Mouse (Mus musculus) kidney, adult 2 months (tissue): ENCODE measurements at regions not wholly inside any gene's neighbourhood (a gene's known extent, or its start where the extent isn't known, plus 50 kb on each side); places are given as distances from the start of the nearest gene placed in this dataset.

ENCODE experiments used
- CTCF ChIP-seq: fragments of 200-500 bp; conservative IDR thresholded peaks from 2 replicates; pipeline ENCODE4 v1.5.1; 2011; ENCODE audit warnings: low read depth, mild to moderate bottlenecking, control low read depth, low read length, moderate library complexity, mixed read lengths; ENCODE audit not compliant: insufficient read depth, insufficient read length
- POLR2A ChIP-seq: fragments of 200-500 bp; IDR thresholded peaks from one replicate; pipeline ENCODE4 v1.6.1; 2011; ENCODE audit warnings: low read depth, low read length, control low read depth

DNA sequence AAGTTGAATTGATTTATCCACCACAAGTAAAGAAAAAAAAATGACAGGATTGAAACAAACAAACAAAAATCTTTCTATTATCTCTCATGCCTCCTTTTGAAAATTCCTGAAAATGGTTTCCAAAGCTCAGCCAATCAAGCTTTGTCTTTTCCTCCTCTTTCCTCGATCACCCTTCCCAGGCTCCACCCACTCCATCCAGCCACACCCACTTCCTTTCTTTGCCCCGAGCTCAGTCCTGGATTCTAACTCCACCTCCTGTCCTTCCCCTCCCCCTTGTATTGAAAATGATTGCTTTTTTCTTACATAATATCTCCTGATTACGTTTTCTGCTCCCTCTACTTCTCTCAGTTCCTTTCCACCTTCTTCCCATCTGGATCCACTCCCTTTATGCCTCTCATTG, 286.0 kb upstream of the Gria1 start:
- TF ChIP-seq POLR2A (no peak), CTCF (no peak)
